In genomic region chr10:80168038-80168661, GRCm38 (mm10) we compare ENCODE assay signal across 8 mouse cellular contexts. TPM values are rescaled to one million over a fixed set of nuclear protein-coding genes. Genes with fewer than 3 reads are reported as not detected.
A peak's percentile ranks its signal among the peaks of the same experiment; 100 is the strongest.
DNase-seq lines count a peak whose midpoint lies in the region; ATAC-seq and TF ChIP-seq lines count a peak whose summit lies in the region.

No protein-coding gene starts in this region.

- H3K36me3 ChIP-seq in hindbrain, postnatal 0 days (ENCODE audit: insufficient read depth, low read length): peaks cover 20% of the 10 kb centered on the region; the same call in 1 of the 2 replicates
- H3K36me3 ChIP-seq in midbrain, embryonic 10.5 days: peaks cover 39% of the 10 kb centered on the region

- peaks cover 17% of the 10 kb centered on the region for H3K4me1 ChIP-seq in hindbrain, postnatal 0 days (ENCODE audit: insufficient read depth, low read length)
- H3K4me1 ChIP-seq in midbrain, embryonic 10.5 days: peaks cover 84% of the 10 kb centered on the region

- peak overlapping the region; percentile 64 for H3K4me2 ChIP-seq in hindbrain, postnatal 0 days (ENCODE audit: low read depth, low read length)

- H3K4me3 ChIP-seq in gastrocnemius, adult 2 months: peak overlapping the region; percentile 99
- peak overlapping the region; percentile 91 for H3K4me3 ChIP-seq in hindbrain, postnatal 0 days (ENCODE audit: low read length)
- H3K4me3 ChIP-seq in midbrain, embryonic 10.5 days: peak overlapping the region; percentile 77

- no peaks in the 10 kb centered on the region for H3K27me3 ChIP-seq in hindbrain, postnatal 0 days (ENCODE audit: insufficient read depth, low read length)
- H3K27me3 ChIP-seq in midbrain, embryonic 10.5 days (ENCODE audit: low read depth, poor library complexity, severe bottlenecking): peaks cover 9% of the 10 kb centered on the region

- peak; percentile 37 for ATAC-seq in hindbrain, postnatal 0 days

- intact Hi-C loops in gastrocnemius, adult 2 months (cut with DNase I): no loop called here
- intact Hi-C loops in left cerebral cortex, postnatal 36 days (cut with DNase I): no loop called here

- TF ChIP-seq CTCF in gastrocnemius, adult 2 months (IDR thresholded peaks at IDR 0.05): no peak
- TF ChIP-seq CTCF in hindbrain, postnatal 0 days (IDR thresholded peaks at IDR 0.05; ENCODE audit: low read depth): no peak

- peak; percentile 98 for DNase-seq in ZHBTc4 (ENCODE audit: low read depth, low spot score)
- DNase-seq in cerebellum, postnatal 25 days: peak; percentile 97
- peak; percentile 96 for DNase-seq in gastrocnemius, adult 2 months
- peak; percentile 97 for DNase-seq in hindbrain, postnatal 0 days (ENCODE audit: low spot score)
- DNase-seq in left cerebral cortex, postnatal 36 days (ENCODE audit: low spot score in 2 of 2): peak; percentile 92 to 94
- peak; percentile 94 for DNase-seq in midbrain, embryonic 10.5 days (ENCODE audit: low spot score)
- DNase-seq in right cerebral cortex, postnatal 36 days (ENCODE audit: low spot score in 2 of 2): peak; percentile 82 to 89
- DNase-seq in yolk sac, embryonic 10.5 days (ENCODE audit: low spot score): peak; percentile 93

- WGBS in hindbrain, postnatal 0 days: under 1% methylated on average over 47 of the region's 48 CpGs
- WGBS in midbrain, embryonic 10.5 days: under 1% methylated on average over 45 of the region's 48 CpGs

- peak overlapping the region; percentile 99 for H3K9ac ChIP-seq in hindbrain, postnatal 0 days (replicated peaks; ENCODE audit: low read length)

- no peaks in the 10 kb centered on the region for H3K9me3 ChIP-seq in hindbrain, postnatal 0 days (ENCODE audit: low read length)
- H3K9me3 ChIP-seq in midbrain, embryonic 10.5 days (replicated peaks): no peaks in the 10 kb centered on the region

- peak overlapping the region; percentile 99 for H3K27ac ChIP-seq in gastrocnemius, adult 2 months
- peak overlapping the region; percentile 100 for H3K27ac ChIP-seq in hindbrain, postnatal 0 days
- peak overlapping the region; percentile 99 for H3K27ac ChIP-seq in midbrain, embryonic 10.5 days (replicated peaks)

RNA-seq across cellular contexts. Expression of gene Cirbp, which starts 2.4 kb away (rescaled TPM):
- 10 to 100 TPM; 22.1 to 30.7 TPM for total RNA-seq in gastrocnemius, adult 2 months (2021)
- total RNA-seq in hindbrain, postnatal 0 days (2014; rRNA removed): 257 and 261 TPM in 2 replicates
- 730 and 732 TPM in 2 replicates for polyA plus RNA-seq in hindbrain, postnatal 0 days (2015; fragmentation: Nextera tagmentation; extraction: Ambion mirVana)
- total RNA-seq in left cerebral cortex, postnatal 36 days (2021): 10 to 100 TPM; 94.7 to 96.7 TPM
- polyA plus RNA-seq in midbrain, embryonic 10.5 days (2016; fragmentation: Nextera tagmentation; extraction: Ambion mirVana): 91.8 and 135 TPM in 2 replicates

RNA-seq across cellular contexts. Expression of gene 1600002K03Rik, which starts 4.6 kb away (rescaled TPM):
- total RNA-seq in gastrocnemius, adult 2 months (2021): 1 to 10 TPM; 6.6 to 7.1 TPM
- total RNA-seq in hindbrain, postnatal 0 days (2014; rRNA removed): 2.6 and 3.2 TPM in 2 replicates
- 4.3 and 4.4 TPM in 2 replicates for polyA plus RNA-seq in hindbrain, postnatal 0 days (2015; fragmentation: Nextera tagmentation; extraction: Ambion mirVana)
- total RNA-seq in left cerebral cortex, postnatal 36 days (2021): 1 to 10 TPM; 7.5 to 7.6 TPM
- 10.6 and 11.2 TPM in 2 replicates for polyA plus RNA-seq in midbrain, embryonic 10.5 days (2016; fragmentation: Nextera tagmentation; extraction: Ambion mirVana)

RNA-seq across cellular contexts. Expression of gene Efna2, which starts 11.1 kb away (rescaled TPM):
- total RNA-seq in gastrocnemius, adult 2 months (2021): under 1 TPM; 0.23 to 0.73 TPM
- total RNA-seq in hindbrain, postnatal 0 days (2014; rRNA removed): 24.0 and 32.8 TPM in 2 replicates
- polyA plus RNA-seq in hindbrain, postnatal 0 days (2015; fragmentation: Nextera tagmentation; extraction: Ambion mirVana): 23.2 and 23.8 TPM in 2 replicates
- total RNA-seq in left cerebral cortex, postnatal 36 days (2021): 1 to 10 TPM; 8.9 to 9.0 TPM
- polyA plus RNA-seq in midbrain, embryonic 10.5 days (2016; fragmentation: Nextera tagmentation; extraction: Ambion mirVana): 56.6 and 64.5 TPM in 2 replicates

RNA-seq across cellular contexts. Expression of gene Midn, which starts 20.1 kb away (rescaled TPM):
- total RNA-seq in gastrocnemius, adult 2 months (2021): 10 to 100 TPM; 34.3 to 39.8 TPM
- total RNA-seq in hindbrain, postnatal 0 days (2014; rRNA removed): 146 and 172 TPM in 2 replicates
- 14.7 and 15.8 TPM in 2 replicates for polyA plus RNA-seq in hindbrain, postnatal 0 days (2015; fragmentation: Nextera tagmentation; extraction: Ambion mirVana)
- total RNA-seq in left cerebral cortex, postnatal 36 days (2021): 10 to 100 TPM; 76.2 to 78.8 TPM
- polyA plus RNA-seq in midbrain, embryonic 10.5 days (2016; fragmentation: Nextera tagmentation; extraction: Ambion mirVana): 17.8 and 19.7 TPM in 2 replicates

RNA-seq across cellular contexts. Expression of gene Cbarp, which starts 27.5 kb away (rescaled TPM):
- 1 to 10 TPM; 1.8 to 2.3 TPM for total RNA-seq in gastrocnemius, adult 2 months (2021)
- total RNA-seq in hindbrain, postnatal 0 days (2014; rRNA removed): 270 and 288 TPM in 2 replicates
- 95.5 and 106 TPM in 2 replicates for polyA plus RNA-seq in hindbrain, postnatal 0 days (2015; fragmentation: Nextera tagmentation; extraction: Ambion mirVana)
- total RNA-seq in left cerebral cortex, postnatal 36 days (2021): 100 to 1,000 TPM; 431 to 463 TPM
- polyA plus RNA-seq in midbrain, embryonic 10.5 days (2016; fragmentation: Nextera tagmentation; extraction: Ambion mirVana): 7.8 and 9.3 TPM in 2 replicates

Comparison
In these comparisons a context has a peak if more than half of its experiments do, and no peak if none do; other contexts are left out.
1. Peak in every context shown above with its lines: DNase-seq, ATAC-seq, H3K4me3 ChIP-seq and H3K27ac ChIP-seq.
2. RNA of gene Efna2, which starts 11.1 kb away (total RNA-seq): 24.0 to 32.8 TPM in hindbrain, postnatal 0 days and 8.9 to 9.0 TPM in left cerebral cortex, postnatal 36 days; 0.23 to 0.73 TPM in gastrocnemius, adult 2 months; every median in the first group is over 4 times any median in the second.